Mouse (Mus musculus): ENCODE data around the gene Pik3ip1.

DNA sequence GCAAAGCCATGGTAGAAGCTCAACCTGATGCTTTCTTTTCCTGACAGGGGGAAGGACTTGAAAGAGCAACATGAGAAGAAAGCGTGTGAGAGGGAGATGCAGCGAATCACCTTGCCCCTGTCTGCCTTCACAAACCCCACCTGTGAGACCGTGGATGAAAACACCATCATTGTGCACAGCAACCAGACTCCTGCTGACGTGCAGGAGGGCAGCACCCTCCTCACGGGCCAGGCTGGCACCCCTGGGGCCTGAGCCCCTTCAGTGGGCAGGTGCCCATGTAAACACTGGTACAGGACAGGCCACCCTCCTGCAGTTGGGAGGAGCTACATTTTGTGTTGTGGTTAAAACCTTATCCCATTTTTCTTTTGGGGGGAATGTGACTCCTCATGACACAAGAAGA, 11.3 kb downstream of the Pik3ip1 start:
- TF ChIP-seq CTCF (IDR thresholded peaks at IDR 0.05; ENCODE audit: borderline replicate concordance, extremely low read depth, insufficient read depth, insufficient read length) (no peak), POLR2A (IDR thresholded peaks at IDR 0.05; ENCODE audit: borderline replicate concordance, extremely low read depth, insufficient read depth, insufficient read length, poor library complexity, severe bottlenecking) (no peak)
